Mouse (Mus musculus) CH12.LX (cell line): ENCODE measurements at regions not wholly inside any gene's neighbourhood (a gene's known extent, or its start where the extent isn't known, plus 50 kb on each side); places are given as distances from the start of the nearest gene placed in this dataset.

Experiments used
- CHD2 ChIP-seq: IDR thresholded peaks from 2 replicates; pipeline ENCODE4 v1.6.1; 2011; ENCODE audit warnings: low read length, improper control_type of control experiment
- CTCF ChIP-seq, 2 experiments: IDR thresholded peaks in 1 of 2; conservative IDR thresholded peaks in 1 of 2; 2 replicates each; pipeline ENCODE4 v1.5.1; 2011 to 2012; ENCODE audit warnings: low read depth in 2 of 2, low read length in 2 of 2, improper control_type of control experiment in 1 of 2, inconsistent platforms in 1 of 2, mild to moderate bottlenecking in 1 of 2, moderate library complexity in 1 of 2
- E2F4 ChIP-seq: IDR thresholded peaks from 2 replicates; pipeline ENCODE4 v1.6.1; 2011; ENCODE audit warnings: low read depth, low read length, improper control_type of control experiment; ENCODE audit not compliant: insufficient replicate concordance
- EP300 ChIP-seq: IDR thresholded peaks from 2 replicates; pipeline ENCODE4 v1.6.1; 2011; ENCODE audit warnings: low read length, improper control_type of control experiment
- JUND ChIP-seq: conservative IDR thresholded peaks from 2 replicates; pipeline ENCODE4 v1.6.1; 2011; ENCODE audit warnings: low read depth, low read length, improper control_type of control experiment
- MAFK ChIP-seq: IDR thresholded peaks from 2 replicates; pipeline ENCODE4 v1.6.1; 2011; ENCODE audit warnings: low read length, improper control_type of control experiment; ENCODE audit not compliant: insufficient replicate concordance
- MAX ChIP-seq: IDR thresholded peaks from 2 replicates; pipeline ENCODE4 v1.6.1; 2011; ENCODE audit warnings: low read length, improper control_type of control experiment
- POLR2A ChIP-seq: IDR thresholded peaks from 2 replicates; pipeline ENCODE4 v1.6.1; 2011; ENCODE audit warnings: low read depth, mild to moderate bottlenecking, improper control_type of control experiment, low read length
- POLR2AphosphoS2 ChIP-seq: IDR thresholded peaks from 2 replicates; pipeline ENCODE4 v1.6.1; 2011; ENCODE audit warnings: low read depth, low read length, improper control_type of control experiment
- SIN3A ChIP-seq: IDR thresholded peaks from 2 replicates; pipeline ENCODE4 v1.6.1; 2012; ENCODE audit warnings: low read length, improper control_type of control experiment, inconsistent platforms

- TF ChIP-seq SIN3A = no peak
- TF ChIP-seq CHD2 = no peak
- no peak for TF ChIP-seq CTCF (conservative IDR thresholded peaks at IDR 0.05 in 1 of 2, IDR thresholded peaks at IDR 0.05 in 1 of 2; ENCODE audit: low read depth in 2 of 2, low read length in 2 of 2)
- no peak for TF ChIP-seq EP300
- TF ChIP-seq JUND = no peak
- TF ChIP-seq MAX = no peak
- no peak for TF ChIP-seq E2F4
- no peak for TF ChIP-seq POLR2AphosphoS2
- TF ChIP-seq POLR2A = no peak
- TF ChIP-seq MAFK = no peak
Measured at GRCm38 (mm10) chr16:92982934-92983333, 157.0 kb upstream of the Runx1 start.
